Mouse (Mus musculus): ENCODE results near the gene Tagln3. TPM values are rescaled to one million over a fixed set of nuclear protein-coding genes. Genes with fewer than 3 reads are reported as not detected.

Gene Tagln3
- polyA plus RNA-seq, 1 experiment from 2014 or later = 319 TPM

- Histone ChIP-seq H3K36me3 (replicated peaks) (no peaks in the 10 kb centered on the region), H3K9ac (no peak overlapping the region), H3K27me3 (no peaks in the 10 kb centered on the region), H3K27ac (no peak overlapping the region), H3K9me3 (no peaks in the 10 kb centered on the region), H3K4me2 (no peak overlapping the region), H3K4me1 (no peaks in the 10 kb centered on the region), H3K4me3 (replicated peaks) (no peak overlapping the region)
- 83% methylated on average over 4 of the region's 4 CpGs for WGBS
- ATAC-seq (ENCODE audit: low FRiP score) = no peak
Observed at GRCm38 (mm10) chr16:45670005-45670404, 54.4 kb downstream of the Tagln3 start.

- no peak for ATAC-seq (ENCODE audit: low FRiP score)
- Histone ChIP-seq H3K36me3 (replicated peaks) (no peaks in the 10 kb centered on the region), H3K4me2 (no peak overlapping the region), H3K27me3 (no peaks in the 10 kb centered on the region), H3K9ac (no peak overlapping the region), H3K4me1 (no peaks in the 10 kb centered on the region), H3K27ac (no peak overlapping the region), H3K4me3 (replicated peaks) (no peak overlapping the region), H3K9me3 (no peaks in the 10 kb centered on the region)
- 75% methylated on average over 3 of the region's 3 CpGs for WGBS
Observed at GRCm38 (mm10) chr16:45668178-45668577, 56.2 kb downstream of the Tagln3 start.

- H3K4me3 ChIP-seq (replicated peaks) = no peak overlapping the region
- ATAC-seq (ENCODE audit: low FRiP score) = no peak
- no peaks in the 10 kb centered on the region for H3K36me3 ChIP-seq (replicated peaks)
- no peak overlapping the region for H3K9ac ChIP-seq
- H3K4me1 ChIP-seq = no peaks in the 10 kb centered on the region
- no peak overlapping the region for H3K27ac ChIP-seq
- WGBS = 78% methylated on average over 2 of the region's 2 CpGs
- no peak overlapping the region for H3K4me2 ChIP-seq
- H3K9me3 ChIP-seq = no peaks in the 10 kb centered on the region
- H3K27me3 ChIP-seq = no peaks in the 10 kb centered on the region
Observed at GRCm38 (mm10) chr16:45666136-45666535, 58.3 kb downstream of the Tagln3 start.

GRCm38 (mm10) chr16:45662381-45662780, 62.0 kb downstream of the Tagln3 start:
- Histone ChIP-seq H3K9me3 (no peaks in the 10 kb centered on the region), H3K4me1 (no peaks in the 10 kb centered on the region), H3K4me3 (replicated peaks) (no peak overlapping the region), H3K9ac (no peak overlapping the region), H3K36me3 (replicated peaks) (no peaks in the 10 kb centered on the region), H3K27me3 (no peaks in the 10 kb centered on the region), H3K27ac (no peak overlapping the region), H3K4me2 (no peak overlapping the region)
- no peak for ATAC-seq (ENCODE audit: low FRiP score)

Other genes starting within 250 kb of the Tagln3 start
- not detected in 2 replicates for gene Gm609, start 231.6 kb downstream of the Tagln3 start, polyA plus RNA-seq (2016; fragmentation: Nextera tagmentation; extraction: Ambion mirVana)
- not detected in 2 replicates for gene Gm17783, start 192.6 kb downstream of the Tagln3 start, polyA plus RNA-seq (2016; fragmentation: Nextera tagmentation; extraction: Ambion mirVana)
- not detected in 2 replicates for gene Slc9c1, start 189.3 kb downstream of the Tagln3 start, polyA plus RNA-seq (2016; fragmentation: Nextera tagmentation; extraction: Ambion mirVana)
- not detected in 2 replicates for gene Gcsam, start 114.2 kb downstream of the Tagln3 start, polyA plus RNA-seq (2016; fragmentation: Nextera tagmentation; extraction: Ambion mirVana)
- gene BC016579, start 70.5 kb downstream of the Tagln3 start, polyA plus RNA-seq (2016; fragmentation: Nextera tagmentation; extraction: Ambion mirVana) = 0.11 and 0.18 TPM in 2 replicates
- gene Tmprss7, start 30.9 kb downstream of the Tagln3 start, polyA plus RNA-seq (2016; fragmentation: Nextera tagmentation; extraction: Ambion mirVana) = 0.23 and 0.32 TPM in 2 replicates
- 41.9 and 44.9 TPM in 2 replicates for gene Abhd10, start 18.3 kb upstream of the Tagln3 start, polyA plus RNA-seq (2016; fragmentation: Nextera tagmentation; extraction: Ambion mirVana)
- 27.9 and 35.2 TPM in 2 replicates for gene Phldb2, start 229.0 kb upstream of the Tagln3 start, polyA plus RNA-seq (2016; fragmentation: Nextera tagmentation; extraction: Ambion mirVana)